Mouse (Mus musculus): Measurements from ENCODE around the gene Hoxc5.

DNA sequence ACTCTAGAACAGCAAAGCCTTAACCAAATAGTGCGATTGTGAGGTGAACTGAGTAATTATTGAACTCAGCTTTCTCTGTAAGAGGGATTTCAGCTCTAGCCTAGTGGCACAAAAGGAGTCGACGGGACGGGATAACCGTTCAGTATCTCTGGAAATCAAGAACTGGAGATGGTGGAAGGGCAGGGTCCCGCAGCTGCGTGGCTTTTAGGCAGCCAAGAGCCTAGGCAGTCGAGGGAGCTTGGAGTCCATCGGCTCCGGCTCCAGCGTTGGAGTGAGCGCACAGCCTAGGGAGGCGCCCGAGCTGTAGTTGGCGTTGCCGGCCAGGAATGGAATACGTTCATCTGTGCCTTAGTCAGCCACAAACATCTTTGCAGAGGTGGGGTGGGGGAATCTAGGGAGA is 38.1 kb downstream of the Hoxc5 start:
- TF ChIP-seq POLR2A (IDR thresholded peaks at IDR 0.05; ENCODE audit: control insufficient read depth, low read depth, low read length) (no peak), CTCF (IDR thresholded peaks at IDR 0.05; ENCODE audit: control insufficient read depth, insufficient read depth, insufficient replicate concordance, low read depth, low read length) (no peak)

All from testis, adult 2 months (tissue).